Mouse (Mus musculus) embryonic facial prominence, embryonic 12.5 days (tissue): Measurements from ENCODE around the gene Pde10a. TPM values are rescaled to one million over a fixed set of nuclear protein-coding genes. Genes with fewer than 3 reads are reported as not detected.

Source experiments
- ATAC-seq: fragments of 200-750 bp; cut with Nextera tagmentation; 2 replicates; pipeline ENCODE4 v1.8.0; 2017; ENCODE audit not compliant: insufficient number of reproducible peaks, insufficient read depth, low FRiP score, low TSS enrichment
- H3K27ac ChIP-seq: fragments of 300-500 bp; sonication (generic); 2 replicates; pipeline ENCODE4 v1.5.1; 2016; ENCODE audit warnings: mild to moderate bottlenecking
- H3K27me3 ChIP-seq: fragments of 300-500 bp; sonication (generic); 2 replicates; pipeline ENCODE4 v1.6.1; 2016; ENCODE audit warnings: mild to moderate bottlenecking, moderate library complexity
- H3K36me3 ChIP-seq: fragments of 300-500 bp; sonication (generic); 2 replicates; pipeline ENCODE4 v1.6.1; 2016; ENCODE audit warnings: mild to moderate bottlenecking
- H3K4me1 ChIP-seq: fragments of 300-500 bp; sonication (generic); 2 replicates; pipeline ENCODE4 v1.6.1; 2016
- H3K4me2 ChIP-seq: fragments of 300-500 bp; sonication (generic); replicated peaks from 2 replicates; pipeline ENCODE4 v1.6.1; 2016; ENCODE audit warnings: mild to moderate bottlenecking, moderate library complexity
- H3K4me3 ChIP-seq: fragments of 300-500 bp; sonication (generic); 2 replicates; pipeline ENCODE4 v1.5.1; 2016; ENCODE audit warnings: mild to moderate bottlenecking
- H3K9ac ChIP-seq: fragments of 300-500 bp; sonication (generic); 2 replicates; pipeline ENCODE4 v1.6.1; 2016; ENCODE audit warnings: mild to moderate bottlenecking, moderate library complexity
- H3K9me3 ChIP-seq: fragments of 300-500 bp; sonication (generic); 2 replicates; pipeline ENCODE4 v1.6.1; 2016; ENCODE audit warnings: mild to moderate bottlenecking, moderate library complexity
- WGBS: fragments of 180-500 bp; shearing (Covaris S2); methylation state at CpG from one replicate; pipeline ENCODE4 v1.1.7; 2016; 5-methylcytosine and 5-hydroxymethylcytosine counted together
- polyA plus RNA-seq: library from polyadenylated mRNA; unstranded; fragments of >200 nt; fragmentation: Nextera tagmentation; extraction: Ambion mirVana; gene quantifications from 2 replicates; pipeline ENCODE4 v1.2.1, GENCODE M21; 2016

The Pde10a gene
- polyA plus RNA-seq, 1 experiment from 2014 or later = 3.9 TPM

GRCm38 (mm10) chr17:8724464-8724974 is 199.3 kb downstream of the Pde10a start:
- H3K9me3 ChIP-seq = no peaks in the 10 kb centered on the region
- no peaks in the 10 kb centered on the region for H3K4me1 ChIP-seq
- no peak overlapping the region for H3K4me3 ChIP-seq
- H3K9ac ChIP-seq = no peak overlapping the region
- no peaks in the 10 kb centered on the region for H3K27me3 ChIP-seq
- H3K36me3 ChIP-seq = no peaks in the 10 kb centered on the region
- WGBS = 71% methylated on average over 8 of the region's 8 CpGs
- no peak overlapping the region for H3K27ac ChIP-seq
- H3K4me2 ChIP-seq = no peak overlapping the region
- no peak for ATAC-seq

GRCm38 (mm10) chr17:8728646-8729045 is 203.5 kb downstream of the Pde10a start:
- H3K4me1 ChIP-seq = no peaks in the 10 kb centered on the region
- H3K4me3 ChIP-seq = no peak overlapping the region
- H3K27me3 ChIP-seq = no peaks in the 10 kb centered on the region
- no peak overlapping the region for H3K4me2 ChIP-seq
- H3K36me3 ChIP-seq = no peaks in the 10 kb centered on the region
- no peaks in the 10 kb centered on the region for H3K9me3 ChIP-seq
- 48% methylated on average over 7 of the region's 7 CpGs for WGBS
- ATAC-seq = no peak
- no peak overlapping the region for H3K9ac ChIP-seq
- H3K27ac ChIP-seq = no peak overlapping the region

DNA sequence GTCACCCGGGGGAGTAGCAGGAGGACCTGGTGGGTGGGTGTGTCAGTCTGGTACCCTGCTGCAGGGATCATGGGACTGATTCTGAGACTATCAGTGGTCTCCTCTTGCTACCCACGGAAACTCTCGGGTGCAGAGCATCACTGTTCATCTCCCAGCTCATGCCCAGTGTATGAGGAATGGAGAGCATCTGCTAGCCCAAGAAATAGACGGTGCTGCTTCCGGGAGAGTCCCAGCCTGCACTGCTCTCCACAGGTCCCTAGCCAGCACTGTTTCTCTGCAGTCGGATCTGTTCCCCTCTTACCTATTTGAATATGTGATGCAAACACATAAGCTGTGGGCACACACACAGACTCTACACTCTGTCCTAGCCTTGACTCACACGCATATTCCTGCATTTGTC is 204.6 kb downstream of the Pde10a start:
- WGBS = 73% methylated on average over 7 of the region's 7 CpGs
- Histone ChIP-seq H3K4me1 (no peaks in the 10 kb centered on the region), H3K4me2 (no peak overlapping the region), H3K9ac (no peak overlapping the region), H3K27me3 (no peaks in the 10 kb centered on the region), H3K36me3 (no peaks in the 10 kb centered on the region), H3K27ac (no peak overlapping the region), H3K9me3 (no peaks in the 10 kb centered on the region), H3K4me3 (no peak overlapping the region)
- ATAC-seq = no peak

GRCm38 (mm10) chr17:8731073-8731472 is 205.9 kb downstream of the Pde10a start:
- WGBS = 62% methylated on average over 6 of the region's 6 CpGs
- Histone ChIP-seq H3K9me3 (no peaks in the 10 kb centered on the region), H3K4me1 (no peaks in the 10 kb centered on the region), H3K27ac (no peak overlapping the region), H3K36me3 (no peaks in the 10 kb centered on the region), H3K27me3 (no peaks in the 10 kb centered on the region), H3K4me3 (no peak overlapping the region), H3K9ac (no peak overlapping the region), H3K4me2 (no peak overlapping the region)
- no peak for ATAC-seq

- no peak overlapping the region for H3K27ac ChIP-seq
- H3K36me3 ChIP-seq = no peaks in the 10 kb centered on the region
- WGBS = 65% methylated on average over 6 of the region's 6 CpGs
- no peak for ATAC-seq
- no peaks in the 10 kb centered on the region for H3K9me3 ChIP-seq
- H3K4me2 ChIP-seq = no peak overlapping the region
- no peaks in the 10 kb centered on the region for H3K27me3 ChIP-seq
- no peak overlapping the region for H3K9ac ChIP-seq
- H3K4me1 ChIP-seq = no peaks in the 10 kb centered on the region
- no peak overlapping the region for H3K4me3 ChIP-seq
These were observed 211.1 kb downstream of the Pde10a start for GRCm38 (mm10) chr17:8736259-8736658.

DNA sequence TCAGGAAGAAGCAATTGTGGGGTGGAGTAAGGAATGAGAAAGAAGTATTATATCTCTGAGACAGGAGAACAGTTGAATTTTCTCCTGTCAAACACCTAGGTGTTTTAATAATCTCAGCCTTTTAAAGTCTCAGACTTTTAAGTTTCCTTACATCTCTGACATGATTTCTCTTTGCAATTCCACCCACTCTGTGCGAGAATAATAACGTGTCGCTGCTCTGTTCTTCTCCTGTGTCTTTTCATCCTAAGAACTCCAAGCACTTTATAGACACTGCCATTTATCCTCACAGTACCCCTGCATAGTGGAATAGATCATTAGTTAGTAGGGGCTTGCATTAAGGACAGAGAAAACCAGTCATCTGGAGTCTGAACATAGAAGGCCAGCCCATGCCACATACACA is 217.6 kb downstream of the Pde10a start:
- Histone ChIP-seq H3K9me3 (no peaks in the 10 kb centered on the region), H3K36me3 (no peaks in the 10 kb centered on the region), H3K27me3 (no peaks in the 10 kb centered on the region), H3K9ac (no peak overlapping the region), H3K4me2 (no peak overlapping the region), H3K4me3 (no peak overlapping the region), H3K4me1 (no peaks in the 10 kb centered on the region), H3K27ac (no peak overlapping the region)
- 92% methylated on average over 3 of the region's 3 CpGs for WGBS
- no peak for ATAC-seq

- WGBS = 64% methylated on average over 1 of the region's 1 CpGs
These were observed 220.2 kb downstream of the Pde10a start for GRCm38 (mm10) chr17:8745334-8745733.

DNA sequence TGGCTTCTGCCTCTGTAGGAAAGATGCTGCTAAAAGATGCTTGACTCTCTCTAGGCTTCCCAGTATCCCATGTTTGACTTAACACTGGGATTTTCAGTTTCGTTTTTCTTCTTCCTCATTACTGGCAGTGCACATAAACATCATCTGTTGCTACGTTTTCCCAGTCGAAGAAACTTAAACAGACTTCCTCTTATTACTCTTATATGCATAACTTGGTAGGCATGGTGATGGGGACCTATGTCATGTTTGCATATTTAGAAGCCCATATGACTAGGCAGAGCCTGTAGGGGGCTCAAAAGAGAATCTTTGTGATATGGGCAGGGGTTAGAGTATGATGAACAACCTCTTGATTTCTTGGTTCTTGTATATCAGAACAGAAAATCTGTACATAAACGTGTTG is 224.3 kb downstream of the Pde10a start:
- H3K27me3 ChIP-seq = no peaks in the 10 kb centered on the region
- H3K4me1 ChIP-seq = no peaks in the 10 kb centered on the region
- no peak overlapping the region for H3K9ac ChIP-seq
- no peak overlapping the region for H3K27ac ChIP-seq
- H3K9me3 ChIP-seq = no peaks in the 10 kb centered on the region
- no peak for ATAC-seq
- WGBS = 85% methylated on average over 4 of the region's 4 CpGs
- H3K4me2 ChIP-seq = no peak overlapping the region
- no peaks in the 10 kb centered on the region for H3K36me3 ChIP-seq
- H3K4me3 ChIP-seq = no peak overlapping the region

More at GRCm38 (mm10) chr17:8745334-8745733, 220.2 kb downstream of the Pde10a start:
- no peaks in the 10 kb centered on the region for H3K9me3 ChIP-seq
- H3K4me3 ChIP-seq = no peak overlapping the region
- no peaks in the 10 kb centered on the region for H3K27me3 ChIP-seq
- H3K9ac ChIP-seq = no peak overlapping the region
- no peaks in the 10 kb centered on the region for H3K4me1 ChIP-seq
- no peaks in the 10 kb centered on the region for H3K36me3 ChIP-seq
- no peak for ATAC-seq
- H3K27ac ChIP-seq = no peak overlapping the region
- H3K4me2 ChIP-seq = no peak overlapping the region

DNA sequence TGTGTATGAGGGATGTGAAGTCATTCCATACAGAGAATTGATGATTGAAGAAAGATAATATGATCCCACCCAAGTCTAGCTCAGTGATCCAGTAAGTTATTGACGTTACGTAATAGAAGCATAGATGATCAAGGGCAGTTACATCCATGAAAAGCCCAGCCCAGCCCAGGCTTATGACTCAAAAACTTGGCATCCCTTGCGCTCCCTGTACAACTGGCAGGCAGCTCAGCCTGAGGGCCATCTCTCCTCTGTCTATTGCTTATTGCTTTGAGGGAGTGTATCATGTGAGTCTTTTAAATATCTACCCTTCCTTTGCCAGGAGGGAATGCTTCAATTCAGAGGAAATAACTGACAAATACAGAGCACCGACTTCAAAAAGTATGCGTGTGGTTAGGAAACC is 232.4 kb downstream of the Pde10a start:
- no peak overlapping the region for H3K4me3 ChIP-seq
- no peak overlapping the region for H3K4me2 ChIP-seq
- H3K36me3 ChIP-seq = no peaks in the 10 kb centered on the region
- H3K9me3 ChIP-seq = no peaks in the 10 kb centered on the region
- H3K9ac ChIP-seq = no peak overlapping the region
- H3K27me3 ChIP-seq = no peaks in the 10 kb centered on the region
- H3K4me1 ChIP-seq = no peaks in the 10 kb centered on the region
- H3K27ac ChIP-seq = no peak overlapping the region
- ATAC-seq = no peak
- WGBS = 90% methylated on average over 5 of the region's 5 CpGs

GRCm38 (mm10) chr17:8763248-8763647 is 238.1 kb downstream of the Pde10a start:
- H3K4me3 ChIP-seq = no peak overlapping the region
- WGBS = 43% methylated on average over 1 of the region's 1 CpGs
- H3K27ac ChIP-seq = no peak overlapping the region
- no peaks in the 10 kb centered on the region for H3K27me3 ChIP-seq
- H3K36me3 ChIP-seq = no peaks in the 10 kb centered on the region
- H3K4me2 ChIP-seq = no peak overlapping the region
- H3K4me1 ChIP-seq = no peaks in the 10 kb centered on the region
- no peak overlapping the region for H3K9ac ChIP-seq
- ATAC-seq = no peak
- no peaks in the 10 kb centered on the region for H3K9me3 ChIP-seq

- no peaks in the 10 kb centered on the region for H3K9me3 ChIP-seq
- H3K9ac ChIP-seq = no peak overlapping the region
- no peaks in the 10 kb centered on the region for H3K36me3 ChIP-seq
- ATAC-seq = no peak
- H3K4me3 ChIP-seq = no peak overlapping the region
- H3K4me2 ChIP-seq = no peak overlapping the region
- no peak overlapping the region for H3K27ac ChIP-seq
- H3K27me3 ChIP-seq = no peaks in the 10 kb centered on the region
- WGBS = 80% methylated on average over 5 of the region's 5 CpGs
- H3K4me1 ChIP-seq = no peaks in the 10 kb centered on the region
These were observed 240.9 kb downstream of the Pde10a start for GRCm38 (mm10) chr17:8765987-8766576.

DNA sequence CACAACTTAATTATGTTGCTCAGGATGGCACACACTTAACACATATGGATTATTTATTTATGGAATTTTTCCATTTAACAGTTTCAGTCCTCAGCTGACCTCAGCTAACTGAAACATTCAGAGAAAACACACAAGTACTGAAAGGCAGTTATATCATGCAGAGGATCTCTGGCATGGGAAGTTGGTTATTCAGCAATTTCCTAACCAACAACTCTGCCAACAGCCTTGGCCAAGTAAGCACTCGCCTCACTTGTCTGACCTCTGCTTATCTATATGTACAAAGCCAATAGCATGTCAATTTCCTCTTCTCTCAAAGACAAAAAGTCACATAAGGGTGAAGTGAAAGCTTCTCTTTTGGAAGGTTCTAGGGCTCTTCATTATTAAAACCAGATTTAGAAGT is 244.0 kb downstream of the Pde10a start:
- no peak for ATAC-seq
- 90% methylated on average over 1 of the region's 1 CpGs for WGBS
- Histone ChIP-seq H3K36me3 (no peaks in the 10 kb centered on the region), H3K27ac (no peak overlapping the region), H3K4me3 (no peak overlapping the region), H3K9me3 (no peaks in the 10 kb centered on the region), H3K4me1 (no peaks in the 10 kb centered on the region), H3K9ac (no peak overlapping the region), H3K4me2 (no peak overlapping the region), H3K27me3 (no peaks in the 10 kb centered on the region)
